Mouse (Mus musculus) MEL-GATA-1-ER (cell line): ENCODE data around the gene Adh7.

Experiments used
- DNase-seq: peaks from one replicate; pipeline ENCODE4 v3.0.0-alpha.2; 2012; ENCODE audit warnings: low read depth; ENCODE audit errors: extremely low read depth

Gene Adh7

GRCm38 (mm10) chr3:138217631-138218264, at the start of gene Adh7:
TSS of gene Adh7 (plus strand) at chr3:138217760.
- DNase-seq: no peak

- no peak for DNase-seq
Measured at GRCm38 (mm10) chr3:138173291-138173690, 44.3 kb upstream of the Adh7 start.

- no peak for DNase-seq
Measured at GRCm38 (mm10) chr3:138175551-138175950, 42.0 kb upstream of the Adh7 start.

- no peak for DNase-seq
Measured at GRCm38 (mm10) chr3:138182019-138182418, 35.5 kb upstream of the Adh7 start.

- no peak for DNase-seq
Measured at GRCm38 (mm10) chr3:138183371-138183770, 34.2 kb upstream of the Adh7 start.

- DNase-seq: no peak
Measured at GRCm38 (mm10) chr3:138185290-138185689, 32.3 kb upstream of the Adh7 start.

- no peak for DNase-seq
Measured at GRCm38 (mm10) chr3:138185995-138186930, 31.3 kb upstream of the Adh7 start.

GRCm38 (mm10) chr3:138192260-138192659, 25.3 kb upstream of the Adh7 start:
- DNase-seq: no peak

- DNase-seq: no peak
Measured at GRCm38 (mm10) chr3:138193683-138194302, 23.8 kb upstream of the Adh7 start, which contains the start of gene 4930579F01Rik. TSS of gene 4930579F01Rik (minus strand) at chr3:138193825.

- no peak for DNase-seq
Measured at GRCm38 (mm10) chr3:138197093-138197492, 20.5 kb upstream of the Adh7 start.

- no peak for DNase-seq
Measured at GRCm38 (mm10) chr3:138197556-138197955, 20.0 kb upstream of the Adh7 start.

- DNase-seq: peak; percentile 82
Measured at GRCm38 (mm10) chr3:138197973-138198721, 19.4 kb upstream of the Adh7 start.

- DNase-seq: no peak
Measured at GRCm38 (mm10) chr3:138198722-138199068, 18.9 kb upstream of the Adh7 start.

GRCm38 (mm10) chr3:138208821-138209220, 8.7 kb upstream of the Adh7 start:
- DNase-seq: no peak

- no peak for DNase-seq
Measured at GRCm38 (mm10) chr3:138210432-138211075, 7.0 kb upstream of the Adh7 start.

- no peak for DNase-seq
Measured at GRCm38 (mm10) chr3:138212431-138212951, 5.1 kb upstream of the Adh7 start.

GRCm38 (mm10) chr3:138215395-138215989, 2.1 kb upstream of the Adh7 start:
- no peak for DNase-seq

GRCm38 (mm10) chr3:138216091-138216490, 1.5 kb upstream of the Adh7 start:
- no peak for DNase-seq

GRCm38 (mm10) chr3:138221116-138221515, 3.6 kb downstream of the Adh7 start:
- DNase-seq: no peak

- DNase-seq: no peak
Measured at GRCm38 (mm10) chr3:138222511-138222910, 5.0 kb downstream of the Adh7 start.
